Mouse (Mus musculus): ENCODE data around the gene Ppp2r5e.

Gene Ppp2r5e

DNA sequence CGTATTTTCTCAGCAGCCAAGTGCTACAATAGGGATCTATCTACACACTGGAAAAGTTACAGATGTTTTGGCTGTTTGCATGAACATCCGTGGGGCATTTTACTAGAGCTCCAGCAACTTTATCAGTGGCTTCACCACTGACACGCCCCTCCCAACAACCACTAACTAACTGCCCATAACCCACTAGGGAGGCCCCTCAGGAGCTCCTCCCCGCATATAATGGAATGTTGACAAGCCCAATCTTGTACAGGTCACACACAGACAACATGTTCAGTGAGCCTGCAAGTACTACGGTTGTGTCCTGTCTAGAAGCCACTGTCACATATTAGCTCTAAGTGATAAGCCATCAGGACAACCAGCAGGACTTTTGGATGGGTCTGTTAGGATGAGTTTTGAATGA is 18.8 kb downstream of the Ppp2r5e start:
- no peak for DNase-seq (ENCODE audit: extremely low read depth, low read depth)

DNA sequence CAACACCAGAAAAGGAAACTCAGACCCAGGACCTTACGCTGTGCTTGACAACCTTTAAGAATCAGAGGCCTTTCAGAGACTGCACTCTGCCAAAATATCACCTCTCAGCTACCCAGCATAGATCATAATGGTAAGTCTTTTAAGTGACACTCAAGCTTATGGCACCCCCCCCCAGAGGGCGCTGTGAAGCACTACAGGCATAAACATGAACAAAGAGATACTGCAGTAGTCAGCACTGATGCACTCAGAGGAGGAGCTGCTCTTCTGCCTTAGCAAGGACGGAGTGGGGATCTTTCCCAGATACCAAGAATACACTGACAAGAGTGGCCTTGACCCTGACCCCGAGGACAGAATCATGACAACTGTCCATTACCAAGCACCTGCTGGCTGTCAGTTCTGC is 23.8 kb downstream of the Ppp2r5e start:
- DNase-seq (ENCODE audit: extremely low read depth, low read depth), result no peak

DNA sequence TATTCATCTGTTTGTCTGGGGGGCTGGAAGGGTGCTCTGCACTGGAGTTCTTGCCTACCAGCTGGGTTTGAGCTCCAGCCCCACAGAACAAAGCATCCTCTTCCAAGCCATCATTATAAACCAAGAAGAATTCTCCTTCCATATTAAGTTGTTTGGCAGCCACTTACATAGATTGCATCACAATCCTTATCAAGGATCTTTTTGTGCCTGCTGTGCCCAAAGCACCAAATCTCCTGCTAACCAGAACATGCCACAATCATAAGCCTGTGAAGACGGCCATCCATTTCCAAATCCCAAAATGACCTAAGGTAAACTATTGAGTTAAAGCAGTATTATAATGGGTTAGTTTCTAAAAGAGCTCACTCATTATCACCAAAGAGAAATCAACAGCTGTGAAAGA is 25.9 kb downstream of the Ppp2r5e start:
- DNase-seq (ENCODE audit: extremely low read depth, low read depth), result no peak

DNA sequence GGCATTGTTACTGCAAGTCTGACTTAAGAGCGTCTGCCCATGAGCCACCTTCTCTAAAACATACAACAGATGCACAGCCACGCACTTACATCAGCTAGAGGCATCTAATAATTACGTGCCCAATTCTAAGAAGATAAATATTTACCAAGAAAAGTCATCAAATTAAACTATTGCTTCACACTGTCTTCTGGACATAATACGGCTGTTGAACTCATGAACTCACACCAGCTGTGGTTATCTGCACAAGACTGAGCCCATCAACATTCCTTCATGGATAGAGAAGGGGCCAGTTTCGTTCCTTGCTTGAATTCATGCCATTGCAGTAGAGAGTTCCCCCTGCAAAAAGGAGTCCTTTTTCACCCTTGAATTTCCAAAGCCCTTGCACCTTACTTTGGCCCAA is 28.3 kb downstream of the Ppp2r5e start:
- no peak for DNase-seq (ENCODE audit: extremely low read depth, low read depth)

DNA sequence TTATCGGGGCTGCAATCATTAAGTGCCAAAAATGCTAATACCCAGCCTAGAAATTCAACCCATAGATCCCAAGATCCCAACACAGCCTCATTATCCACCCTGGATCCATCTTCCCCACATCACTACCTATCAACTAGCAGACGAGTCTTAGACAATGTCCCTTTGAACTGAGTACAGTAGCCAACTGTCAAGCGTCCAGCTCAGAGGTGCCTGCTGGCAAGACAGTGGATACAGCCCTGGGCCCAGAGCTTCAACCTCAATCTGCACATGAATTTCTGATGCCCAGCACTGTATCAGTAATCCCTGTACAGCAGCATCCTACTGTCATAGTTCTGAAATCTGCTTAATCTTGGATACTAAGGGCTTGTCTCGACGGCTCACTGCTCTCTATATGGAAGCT is 30.3 kb downstream of the Ppp2r5e start:
- DNase-seq (ENCODE audit: extremely low read depth, low read depth), result no peak

DNA sequence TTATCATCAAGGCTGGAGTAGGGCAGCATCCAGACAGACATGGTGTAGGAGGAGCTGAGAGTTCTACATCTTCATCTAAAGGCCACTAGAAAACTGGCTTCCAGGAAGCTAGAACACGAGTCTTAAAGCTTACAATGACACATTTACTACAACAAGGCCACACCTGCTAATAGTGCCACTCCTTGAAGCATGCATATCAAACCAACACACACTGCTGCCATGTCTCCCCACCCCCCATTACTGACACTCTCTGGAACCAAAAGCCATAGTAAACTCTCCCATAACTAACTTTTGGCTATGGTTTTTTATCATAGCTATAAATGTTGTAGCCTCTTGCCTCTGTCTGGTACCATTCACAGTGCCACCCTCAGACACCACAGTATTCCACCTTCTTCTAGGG is 31.5 kb downstream of the Ppp2r5e start:
- no peak for DNase-seq (ENCODE audit: extremely low read depth, low read depth)

DNA sequence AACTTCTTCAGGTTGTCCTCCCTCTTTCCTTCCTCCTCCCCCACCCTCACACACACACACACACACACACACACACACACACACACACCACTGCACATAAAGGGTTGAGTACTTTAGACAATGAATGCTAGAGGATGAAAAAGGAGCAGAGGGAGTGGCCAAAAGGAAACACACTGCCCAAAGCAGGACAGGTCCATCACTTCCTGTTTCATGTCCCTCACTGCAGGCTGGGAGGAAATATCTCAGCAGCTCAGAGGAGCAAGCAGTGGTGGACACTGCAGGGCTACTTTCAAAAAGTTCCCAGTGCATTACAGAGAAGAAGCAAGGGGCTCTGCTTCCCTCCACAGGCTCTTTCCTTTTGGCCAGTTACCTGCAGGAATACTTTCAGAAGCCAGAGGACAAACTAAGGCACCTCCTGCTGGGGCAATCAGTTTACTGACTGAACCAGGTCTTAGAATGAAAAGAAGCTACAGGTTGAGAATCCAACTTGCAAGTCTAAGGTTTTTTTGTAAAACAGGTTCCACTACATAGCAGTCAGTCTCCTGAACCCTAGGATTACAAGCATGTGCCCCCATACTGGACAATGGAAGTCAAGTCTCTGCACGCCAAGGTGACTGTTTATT is 32.9 kb downstream of the Ppp2r5e start:
- no peak for DNase-seq (ENCODE audit: extremely low read depth, low read depth)

DNA sequence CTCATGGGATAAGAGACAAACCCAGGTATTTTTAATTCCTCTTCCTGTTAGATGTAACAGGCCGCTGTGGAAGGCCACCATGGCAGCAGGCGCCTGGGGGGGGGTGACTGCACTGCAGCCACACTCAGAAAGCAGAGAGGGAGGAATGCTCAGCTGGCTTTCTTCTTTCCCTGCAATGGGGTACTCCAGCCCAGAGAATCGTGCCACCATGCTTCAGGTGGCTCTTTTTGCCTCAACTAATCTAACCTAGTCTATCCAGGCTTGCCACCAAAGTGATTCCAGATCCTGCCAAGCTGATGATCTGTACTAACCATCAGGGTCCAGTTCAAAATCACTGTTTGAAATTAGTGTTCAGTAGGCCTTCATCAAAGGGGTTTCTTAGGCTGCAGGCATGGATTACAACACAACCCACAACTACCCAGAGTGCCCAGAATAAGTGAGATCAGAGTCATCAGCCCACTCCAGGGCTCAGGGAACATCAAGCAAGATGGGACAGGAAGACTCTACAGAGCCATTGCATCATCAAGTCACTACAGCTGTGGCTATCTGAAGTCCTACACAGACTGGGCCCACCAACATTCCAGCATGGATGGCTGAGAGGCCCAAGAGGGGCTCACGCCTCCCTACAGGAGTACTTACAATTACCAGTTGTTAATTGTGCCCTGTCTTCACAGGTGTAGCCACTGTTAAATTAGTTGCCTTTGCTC is 35.2 kb downstream of the Ppp2r5e start:
- DNase-seq (ENCODE audit: extremely low read depth, low read depth), result no peak

DNA sequence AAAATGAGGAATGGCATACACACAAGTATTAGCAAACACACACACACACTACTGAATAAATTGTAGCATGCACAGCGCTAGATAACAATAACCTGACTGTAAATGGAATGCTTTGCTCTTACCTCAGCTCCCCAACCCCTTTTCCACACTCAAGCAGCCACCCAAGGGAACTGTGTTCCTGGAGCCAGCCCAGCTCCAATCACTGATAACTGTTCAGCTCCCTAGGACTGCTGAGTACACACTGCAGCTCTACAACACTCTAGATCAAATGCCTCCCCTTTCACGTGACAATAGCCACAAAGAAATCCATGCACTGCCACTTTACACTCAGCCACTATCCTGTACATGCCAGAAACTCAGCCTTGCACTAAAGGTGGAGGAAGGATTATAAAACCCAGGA is 36.8 kb downstream of the Ppp2r5e start:
- no peak for DNase-seq (ENCODE audit: extremely low read depth, low read depth)

DNA sequence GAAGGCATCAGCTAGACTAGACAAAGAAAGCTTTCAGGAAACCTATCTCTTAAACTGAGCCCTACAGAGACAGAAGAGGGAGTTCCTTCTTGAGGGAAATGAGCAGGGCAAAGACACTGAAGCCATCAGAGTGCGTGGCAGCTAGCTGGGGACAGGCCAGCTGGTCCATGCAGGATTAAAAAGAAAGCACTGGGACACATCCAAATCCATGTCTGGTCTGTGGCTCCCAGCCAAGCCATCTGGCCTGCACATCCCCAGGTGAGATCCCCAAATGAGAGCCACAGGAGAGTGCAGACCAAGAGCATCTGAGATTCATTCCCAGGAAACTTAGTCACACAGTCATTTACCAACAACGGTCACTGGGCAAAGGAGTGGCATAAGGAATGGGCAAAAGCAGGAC is 38.2 kb downstream of the Ppp2r5e start:
- no peak for DNase-seq (ENCODE audit: extremely low read depth, low read depth)

DNA sequence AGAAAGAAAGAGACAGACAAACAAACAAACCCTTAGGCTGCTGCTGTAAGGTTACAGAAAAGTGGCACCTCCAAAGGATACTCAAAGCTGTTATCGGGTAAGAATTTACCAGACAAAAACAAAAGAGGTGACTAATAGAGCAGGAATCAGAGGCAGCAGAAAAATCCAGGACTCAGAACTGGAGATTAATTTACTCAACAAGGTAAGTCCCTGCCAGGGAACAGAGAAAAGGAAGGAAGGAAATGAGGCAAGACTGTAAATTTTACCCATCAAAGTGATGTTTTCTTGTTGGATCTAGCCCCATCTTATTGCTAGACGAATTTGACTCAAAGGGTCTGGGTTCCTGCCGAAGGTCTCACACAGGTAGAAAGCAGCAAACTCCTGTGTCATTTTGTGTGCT is 41.0 kb downstream of the Ppp2r5e start:
- DNase-seq (ENCODE audit: extremely low read depth, low read depth), result no peak

DNA sequence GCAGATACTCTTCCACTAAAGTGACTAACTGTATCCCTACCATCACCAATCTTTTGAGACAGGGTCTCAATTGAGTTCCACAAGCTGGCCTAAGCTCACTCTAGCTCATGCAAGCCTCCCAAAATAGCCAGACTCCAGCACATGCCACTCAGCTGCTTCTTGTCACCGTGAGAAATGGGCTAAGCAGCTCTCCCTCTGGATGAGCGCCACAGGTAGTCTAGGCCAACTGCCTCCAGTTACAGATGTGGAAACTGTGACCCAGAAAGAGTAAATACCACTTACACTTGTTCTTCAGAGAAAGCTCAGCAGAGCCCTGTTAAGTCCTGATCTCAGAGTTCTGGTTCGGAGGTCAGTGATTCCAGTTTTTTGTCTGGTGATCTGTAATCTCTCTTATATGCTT is 43.7 kb downstream of the Ppp2r5e start:
- DNase-seq (ENCODE audit: extremely low read depth, low read depth), result no peak

DNA sequence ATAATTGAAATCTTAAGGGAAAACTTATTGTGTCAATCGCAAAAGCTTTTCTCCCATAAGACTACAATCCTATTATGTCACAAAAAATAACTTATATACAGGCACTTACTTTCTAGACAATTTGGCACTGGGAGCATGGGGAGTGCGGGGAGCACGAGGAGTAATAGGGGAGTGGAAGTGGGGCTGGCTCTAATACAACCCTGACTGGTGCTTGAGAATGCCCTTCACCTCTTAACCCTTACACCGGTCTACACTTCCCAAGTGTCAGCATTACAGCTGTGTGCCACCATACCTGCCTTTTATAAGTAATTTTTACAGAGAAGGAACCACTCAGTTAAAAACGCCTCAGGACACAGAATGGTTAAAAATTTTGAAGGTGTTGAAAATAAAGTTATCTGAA is 44.4 kb downstream of the Ppp2r5e start:
- DNase-seq (ENCODE audit: extremely low read depth, low read depth), result no peak

DNA sequence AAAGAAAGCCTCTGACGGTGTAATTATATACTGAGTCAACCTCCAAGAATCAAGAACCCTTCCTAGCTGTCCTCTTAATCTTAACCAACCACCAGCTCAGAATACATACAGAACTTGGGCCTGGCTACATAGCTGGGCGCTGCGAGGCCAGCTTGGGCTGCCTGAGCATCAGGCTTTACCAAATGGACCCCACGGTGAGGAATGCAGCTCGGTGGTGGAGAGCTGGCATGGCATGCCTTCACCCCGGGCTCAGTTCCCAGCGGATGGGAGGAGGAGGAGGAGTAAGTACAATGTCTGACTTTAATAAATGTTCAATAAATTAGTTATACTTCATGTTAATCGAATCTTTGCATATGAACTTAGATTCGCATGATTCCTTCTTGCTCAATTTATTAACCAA is 47.0 kb downstream of the Ppp2r5e start:
- DNase-seq (ENCODE audit: extremely low read depth, low read depth), result no peak

DNA sequence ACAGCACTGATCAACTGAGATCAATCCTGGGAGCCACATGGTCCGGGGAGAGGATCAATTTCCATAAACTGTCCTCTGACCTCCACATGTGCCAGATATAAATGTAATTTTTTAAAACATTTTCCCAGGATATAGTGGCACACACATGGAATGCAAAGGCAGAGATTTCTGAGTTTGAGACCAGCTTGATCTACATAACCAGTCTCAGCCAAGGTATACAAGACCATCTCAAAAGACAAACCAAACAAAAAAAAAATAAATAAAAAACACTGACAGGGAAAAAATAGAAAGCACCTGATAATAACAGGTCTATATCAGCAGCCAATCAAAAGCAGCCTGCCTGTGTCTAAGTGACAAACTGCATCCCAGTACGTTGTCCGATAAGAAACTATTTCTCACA is 48.9 kb downstream of the Ppp2r5e start:
- DNase-seq (ENCODE audit: extremely low read depth, low read depth), result no peak

DNA sequence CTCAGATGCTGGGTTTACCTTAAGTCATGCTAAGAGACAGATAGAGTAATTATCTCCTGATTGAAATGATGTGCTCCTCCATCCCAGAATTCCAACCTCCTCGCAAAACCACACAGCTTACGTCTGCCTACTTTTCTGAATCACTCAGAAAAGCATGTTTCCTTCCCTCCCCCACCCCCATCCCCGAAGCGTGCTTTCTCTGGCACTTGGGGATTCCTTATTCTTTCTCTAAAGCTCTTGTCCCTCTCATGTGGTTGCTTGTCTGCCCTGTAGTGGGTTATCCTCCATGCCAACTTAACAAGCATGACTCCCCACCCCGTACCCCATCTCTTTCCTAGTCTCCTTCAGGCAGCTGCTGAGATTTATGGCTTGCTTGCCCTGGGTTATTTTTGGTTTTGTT is 49.8 kb downstream of the Ppp2r5e start:
- DNase-seq (ENCODE audit: extremely low read depth, low read depth), result no peak

DNA sequence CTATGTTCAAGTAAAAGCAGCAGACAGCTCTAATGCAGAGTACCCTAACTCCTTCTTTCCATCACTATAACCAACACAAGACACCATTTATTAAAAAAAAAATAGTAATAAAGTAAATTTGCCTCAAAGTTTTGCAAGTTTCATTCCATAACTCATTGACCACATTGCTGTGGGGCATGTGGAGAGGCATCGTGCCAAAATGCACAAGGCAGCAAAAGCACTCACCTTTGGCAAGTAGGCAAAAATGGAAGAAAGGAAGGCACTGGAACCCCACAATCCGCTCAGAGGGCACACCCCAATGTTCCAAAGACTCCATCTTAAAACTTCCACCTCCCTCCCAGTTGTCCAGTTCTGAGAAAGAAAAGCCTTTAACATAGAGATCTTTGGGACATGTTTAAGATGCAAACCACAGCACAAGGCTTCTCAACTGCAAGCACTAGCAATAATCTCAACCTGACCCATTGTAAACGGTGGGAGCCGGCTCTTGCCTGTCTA is 50.6 kb downstream of the Ppp2r5e start:
- no peak for DNase-seq (ENCODE audit: extremely low read depth, low read depth)

DNA sequence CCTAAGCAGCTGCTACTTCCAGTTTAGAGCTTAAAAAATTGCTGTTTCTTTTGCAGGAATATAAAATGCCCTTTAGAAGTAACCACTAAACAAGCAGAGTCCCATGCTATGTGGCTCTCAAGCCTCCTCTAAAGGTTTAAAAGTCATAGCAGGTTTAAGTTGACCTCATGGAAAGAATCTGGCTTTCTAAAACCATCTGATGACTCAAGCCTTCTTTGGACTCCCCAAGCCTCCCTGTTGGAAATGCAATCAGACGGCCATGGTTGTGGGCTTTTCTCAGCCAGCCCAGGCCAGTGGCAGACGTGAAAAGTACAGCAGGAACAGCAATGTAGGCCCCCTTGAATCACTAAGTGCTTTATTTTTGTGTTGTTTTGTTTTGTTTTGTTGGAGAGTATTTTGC is 51.4 kb downstream of the Ppp2r5e start:
- no peak for DNase-seq (ENCODE audit: extremely low read depth, low read depth)

DNA sequence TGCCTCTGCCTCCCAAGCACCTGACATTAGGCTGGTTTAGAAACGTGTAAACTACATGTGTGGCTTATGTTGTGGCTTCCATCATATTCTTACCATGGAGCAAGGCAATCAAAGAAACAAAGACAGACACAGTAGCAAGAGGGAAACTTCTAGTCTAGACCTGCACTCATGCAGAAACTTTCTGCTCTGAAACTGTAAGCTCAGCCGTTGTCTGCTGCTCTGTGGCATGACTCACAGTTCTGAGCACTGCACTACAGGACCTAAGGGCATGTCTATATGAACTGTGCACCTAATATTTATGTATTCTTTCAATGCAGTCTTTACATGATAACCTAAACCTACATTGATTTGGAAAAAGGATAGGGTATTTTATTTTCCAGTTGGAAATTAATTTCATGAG is 51.8 kb downstream of the Ppp2r5e start:
- no peak for DNase-seq (ENCODE audit: extremely low read depth, low read depth)

DNA sequence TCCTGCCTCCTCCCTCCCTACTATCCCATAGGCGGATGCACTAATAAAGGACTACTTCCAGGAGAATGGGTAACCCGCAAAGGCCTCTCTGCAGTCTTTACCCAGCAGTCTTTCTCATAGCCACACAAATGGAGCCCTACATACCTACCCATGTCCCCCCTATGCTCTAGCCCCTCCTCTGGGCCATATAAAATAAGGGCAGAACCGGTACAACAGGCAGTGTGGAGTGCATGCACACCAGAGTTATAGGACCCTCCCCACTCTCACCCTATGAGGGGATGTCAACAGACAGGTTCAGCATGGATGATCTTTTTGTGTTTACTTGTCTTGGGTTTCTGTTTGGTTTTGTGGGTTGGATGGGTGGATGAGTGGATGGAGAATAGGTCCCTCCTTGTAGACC is 52.7 kb downstream of the Ppp2r5e start:
- no peak for DNase-seq (ENCODE audit: extremely low read depth, low read depth)

DNA sequence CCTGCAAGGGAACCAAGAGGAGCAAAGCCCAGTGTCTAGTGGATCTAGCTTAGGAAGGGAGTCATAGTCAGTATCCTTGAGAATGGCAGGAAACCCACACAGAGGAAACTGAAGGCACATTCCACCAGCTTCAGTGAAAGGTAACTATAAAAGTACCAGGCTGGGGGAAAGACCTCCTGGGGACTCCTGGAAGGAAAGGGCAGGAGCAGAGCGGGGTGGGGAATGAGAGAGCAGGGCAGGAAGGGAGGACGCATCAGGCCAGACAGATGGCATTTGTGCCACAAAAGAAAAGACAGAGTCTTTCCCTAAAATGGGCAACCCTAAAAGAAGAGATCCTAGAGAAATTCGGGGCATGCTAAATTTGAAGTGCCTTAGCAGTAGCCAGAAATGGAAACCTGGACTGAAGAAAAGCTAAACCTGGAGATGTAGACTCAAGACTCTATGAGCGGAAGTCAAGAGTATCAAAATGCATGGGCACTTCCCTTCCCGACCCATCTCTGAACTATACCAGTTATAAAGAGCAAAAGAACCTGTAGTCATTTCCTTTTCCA is 55.3 kb downstream of the Ppp2r5e start:
- DNase-seq (ENCODE audit: extremely low read depth, low read depth), result no peak

DNA sequence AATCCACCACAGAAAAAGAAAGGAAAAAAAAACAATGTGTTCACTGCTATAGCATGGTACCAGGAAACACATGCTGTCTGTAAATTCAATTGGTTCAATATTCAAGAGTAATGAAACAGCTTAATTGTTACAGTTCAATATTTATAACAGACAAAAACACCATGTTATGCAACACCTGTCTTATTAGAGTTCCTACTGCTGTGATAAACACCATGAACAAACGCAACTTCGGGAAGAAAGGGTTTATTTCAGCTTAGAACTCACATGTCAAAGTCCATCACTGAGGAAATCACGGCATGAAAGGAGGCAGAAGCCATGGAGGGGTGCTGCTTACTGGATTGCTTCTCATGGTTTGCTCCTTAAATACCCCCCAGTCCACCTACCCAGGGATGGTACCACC is 56.8 kb downstream of the Ppp2r5e start:
- DNase-seq (ENCODE audit: extremely low read depth, low read depth), result no peak
